Mouse (Mus musculus) heart, postnatal 0 days (tissue): ENCODE data around the gene Prickle4.

Experiments used
- CTCF ChIP-seq: IDR thresholded peaks from 2 replicates; pipeline ENCODE4 v1.5.1; 2016; ENCODE audit warnings: antibody characterized with exemption, control low read depth, low read depth
- EP300 ChIP-seq: IDR thresholded peaks from 2 replicates; pipeline ENCODE4 v1.6.1; 2016; ENCODE audit warnings: antibody characterized with exemption, low read depth

- TF ChIP-seq CTCF (no peak), EP300 (no peak)
Observed at GRCm38 (mm10) chr17:47706196-47706595, 11.7 kb upstream of the Prickle4 start.
